Mouse (Mus musculus): ENCODE results near the gene Ubr3.

- TF ChIP-seq MAFK (IDR thresholded peaks at IDR 0.05; ENCODE audit: insufficient read depth, low read depth, low read length) (no peak), CHD2 (IDR thresholded peaks at IDR 0.05; ENCODE audit: low read depth, low read length) (no peak), ZNF384 (IDR thresholded peaks at IDR 0.05; ENCODE audit: low read depth, low read length) (no peak), HCFC1 (IDR thresholded peaks at IDR 0.05; ENCODE audit: borderline replicate concordance, insufficient read depth, low read length) (no peak), ZC3H11A (IDR thresholded peaks at IDR 0.05; ENCODE audit: borderline replicate concordance, low read depth, low read length) (no peak)
Measured at GRCm38 (mm10) chr2:70024454-70024853, 127.4 kb downstream of the Ubr3 start.
